Mouse (Mus musculus) right cerebral cortex, postnatal 36 days (tissue): Measurements from ENCODE around the gene Csf2rb2.
"Not testable (repeated sequence)": the region's sequence is repeated elsewhere in the genome, so short reads cannot be mapped to it uniquely, and the experiment has no call there.

Source experiments
- DNase-seq, 2 experiments: peaks; one replicate each; pipeline ENCODE4 v3.0.0; 2022; ENCODE audit warnings: low spot score in 2 of 2, mixed read lengths in 1 of 2

The Csf2rb2 gene

DNA sequence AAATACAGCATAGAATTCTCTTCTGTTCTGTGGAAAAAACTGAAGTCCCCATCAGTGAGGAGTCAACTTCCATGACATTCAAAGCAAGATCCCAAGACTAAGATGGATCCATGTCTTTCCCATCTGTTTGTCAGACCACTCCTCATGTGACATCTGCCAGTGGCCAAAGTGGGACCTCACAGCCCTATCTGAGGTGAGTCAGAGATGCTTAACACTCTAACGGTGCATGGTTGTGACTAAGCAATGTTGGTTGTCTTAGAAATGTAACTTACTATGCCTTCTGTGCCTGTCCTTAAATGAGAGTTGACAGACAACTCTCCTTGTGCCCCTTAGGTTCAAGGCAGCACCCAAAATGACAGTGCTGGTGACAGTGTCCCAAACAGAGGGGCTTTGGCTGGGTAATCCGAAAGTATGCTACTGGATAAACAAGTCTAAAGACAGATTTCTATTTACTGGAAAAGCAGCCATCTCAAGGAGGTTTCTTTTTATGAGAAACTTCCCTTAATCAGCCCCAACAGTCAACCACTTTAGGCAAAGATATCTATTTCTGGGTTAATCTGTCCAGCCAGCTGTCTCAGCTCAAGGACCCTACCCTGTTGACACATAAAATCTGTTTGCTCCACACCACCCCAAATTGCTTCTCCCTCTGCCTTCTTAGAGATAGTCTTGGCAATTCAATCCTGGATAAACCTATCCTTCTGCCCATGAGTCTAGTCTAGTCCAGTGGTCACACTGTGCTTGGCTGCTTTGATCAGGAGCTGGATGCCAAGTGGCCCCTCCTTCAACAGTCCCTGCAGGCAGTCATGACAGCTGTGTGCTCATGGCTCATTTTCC is 13.0 kb upstream of the Csf2rb2 start:
- not testable (repeated sequence) for DNase-seq

GRCm38 (mm10) chr15:78313659-78314058 is 8.1 kb upstream of the Csf2rb2 start:
- DNase-seq, result not testable (repeated sequence)

GRCm38 (mm10) chr15:78312421-78313233 is 7.1 kb upstream of the Csf2rb2 start:
- not testable (repeated sequence) for DNase-seq

GRCm38 (mm10) chr15:78310971-78311370 is 5.5 kb upstream of the Csf2rb2 start:
- no peak for DNase-seq

DNA sequence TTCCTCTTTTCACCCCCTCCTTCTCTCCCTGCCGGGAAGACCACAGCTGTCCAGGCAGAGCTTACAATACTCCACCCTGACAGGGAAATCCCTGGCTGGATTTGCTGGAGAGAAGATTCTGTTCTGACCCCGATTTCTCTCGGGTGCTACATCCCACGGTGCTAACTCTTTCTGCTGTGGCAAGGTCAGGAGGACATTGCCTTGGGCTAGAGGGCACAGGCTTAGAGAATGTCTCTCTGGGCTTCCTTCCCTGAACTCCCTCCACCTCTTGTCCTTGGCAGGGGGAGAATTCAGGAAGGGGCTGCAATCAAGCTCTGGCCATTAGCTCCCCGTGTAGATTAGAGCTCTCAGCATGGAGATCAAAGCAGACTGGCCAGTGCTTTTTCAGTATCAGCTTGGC is 4.3 kb upstream of the Csf2rb2 start:
- DNase-seq, result no peak

DNA sequence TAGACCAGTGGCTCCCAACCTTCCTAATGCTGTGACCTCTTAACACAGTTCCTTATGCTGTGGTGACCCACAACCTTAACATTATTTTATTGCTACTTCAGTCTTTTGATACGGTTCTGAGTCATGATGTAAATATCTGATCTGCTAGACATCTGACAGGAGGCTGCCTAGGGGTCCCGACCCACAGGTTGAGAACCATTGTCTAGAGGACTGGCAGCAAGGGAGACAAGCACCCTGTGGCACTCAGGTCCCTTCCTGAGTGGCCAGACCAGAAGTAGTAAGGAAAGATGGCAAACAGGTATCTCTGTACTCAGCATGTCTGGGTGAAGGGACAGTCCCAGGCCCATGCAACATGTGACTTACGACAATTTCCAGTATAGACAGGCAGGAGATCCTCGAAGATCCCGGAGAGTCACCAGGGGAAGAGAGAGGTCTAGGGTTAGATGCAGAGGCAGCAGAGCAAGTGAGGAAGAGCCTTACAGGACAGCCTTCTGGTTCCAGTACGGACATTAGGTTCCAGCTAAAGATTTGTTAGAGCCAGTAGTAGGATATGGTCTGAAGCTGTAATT is 1.8 kb downstream of the Csf2rb2 start:
- DNase-seq, result no peak

GRCm38 (mm10) chr15:78302718-78303117 is 2.8 kb downstream of the Csf2rb2 start:
- DNase-seq, result no peak

DNA sequence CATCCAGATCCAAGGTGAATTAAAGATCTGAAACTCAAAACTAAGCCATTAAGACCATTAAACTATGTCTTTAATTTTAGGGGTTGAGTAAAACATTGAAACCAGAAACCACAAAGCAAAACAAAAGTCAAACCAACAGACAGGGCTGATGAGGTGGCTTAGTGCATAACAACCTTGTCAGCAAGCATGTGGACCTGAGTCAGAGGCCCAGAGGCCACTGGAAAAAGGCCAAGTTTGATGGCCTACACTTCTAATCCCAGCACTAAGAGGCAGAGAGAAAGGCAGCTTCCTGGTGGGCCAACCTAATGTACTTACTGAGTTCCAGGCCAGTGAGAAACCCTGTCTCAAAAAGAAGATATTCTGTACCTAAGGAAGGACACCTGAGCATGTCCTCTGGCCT is 4.7 kb downstream of the Csf2rb2 start:
- no peak for DNase-seq

GRCm38 (mm10) chr15:78299641-78300040 is 5.9 kb downstream of the Csf2rb2 start:
- no peak for DNase-seq

GRCm38 (mm10) chr15:78298558-78298957 is 7.0 kb downstream of the Csf2rb2 start:
- no peak for DNase-seq

- DNase-seq, result no peak
These were observed 11.8 kb downstream of the Csf2rb2 start for GRCm38 (mm10) chr15:78293716-78294115.

DNA sequence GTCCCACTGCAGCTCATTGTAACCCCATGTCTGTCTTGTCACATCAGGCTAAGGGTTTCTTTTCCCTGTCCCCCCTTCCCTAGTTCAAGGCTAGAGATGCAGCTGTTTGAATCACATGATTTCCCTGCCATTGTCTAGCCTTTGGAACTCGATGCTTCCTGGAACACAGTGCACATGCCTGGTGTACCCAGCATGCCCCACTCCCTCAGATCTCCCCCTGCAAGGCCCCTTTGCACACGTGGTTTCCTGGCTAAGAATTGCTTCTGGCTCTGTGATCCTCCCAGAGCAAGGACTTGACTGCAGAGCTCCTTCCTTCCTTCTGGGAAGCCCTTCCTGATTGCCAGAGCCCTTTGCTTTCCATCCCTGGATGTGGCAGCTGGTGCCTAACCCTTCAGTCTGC is 12.3 kb downstream of the Csf2rb2 start:
- not testable (repeated sequence) for DNase-seq

DNA sequence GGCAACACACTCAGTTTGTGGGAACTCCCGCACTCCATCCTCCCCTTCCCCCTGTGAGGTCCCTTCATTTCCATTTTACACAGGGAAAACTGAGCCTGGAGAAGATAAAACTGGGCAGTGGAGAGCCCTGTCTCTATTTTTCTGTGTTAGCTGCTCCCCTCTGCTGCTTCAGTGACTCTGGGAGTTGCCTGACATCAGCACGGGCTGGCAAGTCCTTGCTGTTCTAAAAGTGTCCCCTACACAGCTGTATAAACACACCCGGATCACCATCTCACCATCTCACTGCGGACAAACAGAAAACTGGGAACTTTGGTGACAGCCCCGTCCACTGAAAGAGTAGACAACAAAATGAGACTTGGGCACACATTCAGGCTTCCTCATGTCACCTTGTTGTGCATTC is 15.7 kb downstream of the Csf2rb2 start:
- DNase-seq, result not testable (repeated sequence)

GRCm38 (mm10) chr15:78287941-78288340 is 17.6 kb downstream of the Csf2rb2 start:
- DNase-seq, result no peak

GRCm38 (mm10) chr15:78278308-78278707 is 27.2 kb downstream of the Csf2rb2 start:
- DNase-seq, result no peak

DNA sequence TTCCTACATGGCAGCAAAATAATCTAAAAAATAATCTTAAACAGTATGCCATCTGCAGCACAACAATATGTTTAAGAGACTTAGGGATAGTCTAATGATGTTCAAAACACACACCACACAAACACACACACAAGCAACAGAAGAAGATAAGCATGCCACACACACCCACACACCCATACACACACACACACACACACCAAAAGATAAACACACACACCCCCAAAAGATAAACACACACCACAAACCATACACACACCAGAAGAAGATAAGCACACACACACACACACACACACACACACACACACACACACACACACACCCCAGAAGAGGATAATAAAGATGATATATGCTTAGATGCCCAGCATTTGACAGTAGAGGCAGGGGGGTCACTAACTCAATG is 34.3 kb downstream of the Csf2rb2 start:
- no peak for DNase-seq

DNA sequence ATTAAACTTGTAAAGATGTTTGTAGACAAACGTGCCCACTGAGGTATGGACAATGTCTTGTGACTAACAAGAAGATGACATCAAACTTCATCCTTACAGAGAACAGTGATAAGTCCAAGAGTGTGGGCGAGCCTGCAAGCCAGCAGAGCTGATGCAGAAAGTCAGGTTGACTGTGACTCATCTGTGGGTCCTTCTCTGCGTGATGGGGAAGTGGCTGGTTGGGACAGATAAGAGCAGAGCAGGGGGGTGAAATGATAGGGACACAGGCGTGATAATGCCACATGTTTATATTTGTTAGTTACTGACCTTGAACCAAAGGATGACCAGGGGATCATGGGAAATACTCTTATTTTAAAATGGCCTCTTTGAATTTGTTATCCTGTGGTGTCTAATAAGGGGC is 37.7 kb downstream of the Csf2rb2 start:
- peak in 1 of 2 experiments; percentile 39 for DNase-seq

- DNase-seq, result no peak
These were observed 38.1 kb downstream of the Csf2rb2 start for GRCm38 (mm10) chr15:78267441-78267840.

- DNase-seq, result no peak
These were observed 42.2 kb downstream of the Csf2rb2 start for GRCm38 (mm10) chr15:78263286-78263685.

- no peak for DNase-seq
These were observed 44.7 kb downstream of the Csf2rb2 start for GRCm38 (mm10) chr15:78260668-78261333.

DNA sequence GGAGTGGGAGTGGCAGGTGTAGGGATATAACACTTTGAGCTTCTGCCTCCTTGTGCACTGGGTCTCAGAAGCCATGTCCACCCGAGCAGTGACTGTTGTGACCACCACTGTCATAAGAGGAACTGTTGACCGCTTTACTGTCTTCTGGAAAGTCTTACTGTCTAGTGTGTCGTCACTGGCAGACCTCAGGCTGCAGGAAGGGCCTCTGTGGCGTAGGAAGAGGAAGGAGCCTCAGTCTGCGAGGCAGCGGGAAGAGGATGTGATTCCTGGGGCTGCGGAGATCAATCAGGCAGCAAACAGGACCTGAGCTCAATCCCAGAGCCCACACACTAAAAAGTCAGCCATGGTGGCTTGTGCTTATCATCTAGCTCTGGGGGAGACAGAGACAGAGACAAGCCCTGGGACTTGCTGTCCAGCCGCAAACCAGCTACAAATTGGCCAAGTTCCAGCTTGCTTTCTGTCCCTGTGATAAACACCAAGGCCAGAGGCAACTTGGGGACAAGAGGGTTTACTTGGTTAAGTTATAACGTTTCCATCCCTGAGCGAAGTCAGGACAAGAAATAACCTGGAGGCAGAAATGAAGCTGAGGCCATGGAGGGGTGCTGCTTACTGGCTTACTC is 47.2 kb downstream of the Csf2rb2 start:
- DNase-seq, result no peak
